Mouse (Mus musculus): ENCODE measurements around the gene Hcn4.

DNA sequence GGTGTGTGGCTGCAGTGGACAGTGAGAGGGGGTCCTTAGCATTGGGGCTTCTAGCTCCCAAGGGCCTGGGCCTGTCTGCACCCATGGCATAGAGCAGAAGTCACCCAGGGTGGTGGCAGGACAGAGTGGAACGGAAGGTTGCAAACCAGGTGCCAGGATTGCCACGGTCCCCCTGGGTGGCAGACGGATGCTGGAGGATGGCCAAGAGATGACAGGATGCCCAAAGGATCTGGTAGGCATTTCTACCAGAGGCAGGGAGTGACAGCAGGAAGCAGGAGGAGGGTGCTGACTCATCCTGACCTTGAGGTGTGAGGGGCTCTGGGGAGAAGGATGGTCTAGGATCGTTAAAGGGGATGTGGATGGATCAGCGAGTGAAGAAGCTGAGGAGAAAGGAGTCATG lies 15.3 kb downstream of the Hcn4 start:
- TF ChIP-seq POLR2A (IDR thresholded peaks at IDR 0.05; ENCODE audit: borderline replicate concordance, insufficient read depth, low read length) (no peak), CTCF (IDR thresholded peaks at IDR 0.05; ENCODE audit: borderline replicate concordance, insufficient read depth, low read depth, low read length) (no peak)
